Mouse (Mus musculus) forelimb bud, embryonic 11.5 days (tissue): Measurements from ENCODE around the gene St6galnac5.
A peak's percentile ranks its signal among the peaks of the same experiment; 100 is the strongest.

ENCODE experiments used
- DNase-seq: peaks from one replicate; pipeline ENCODE4 v3.0.0-alpha.2; 2012; ENCODE audit warnings: low read depth, low spot score

The St6galnac5 gene

GRCm38 (mm10) chr3:152913625-152914024, 68.4 kb downstream of the St6galnac5 start:
- no peak for DNase-seq

- DNase-seq: no peak
These were observed 68.9 kb downstream of the St6galnac5 start for GRCm38 (mm10) chr3:152913150-152913549.

- no peak for DNase-seq
These were observed 69.6 kb downstream of the St6galnac5 start for GRCm38 (mm10) chr3:152912216-152913101.

- DNase-seq: no peak
These were observed 70.5 kb downstream of the St6galnac5 start for GRCm38 (mm10) chr3:152911578-152911977.

- no peak for DNase-seq
These were observed 74.4 kb downstream of the St6galnac5 start for GRCm38 (mm10) chr3:152907683-152908082.

- DNase-seq: no peak
These were observed 75.0 kb downstream of the St6galnac5 start for GRCm38 (mm10) chr3:152907087-152907486.

GRCm38 (mm10) chr3:152905800-152906199, 76.2 kb downstream of the St6galnac5 start:
- no peak for DNase-seq

- DNase-seq: no peak
These were observed 77.0 kb downstream of the St6galnac5 start for GRCm38 (mm10) chr3:152905026-152905425.

- DNase-seq: no peak
These were observed 83.1 kb downstream of the St6galnac5 start for GRCm38 (mm10) chr3:152898906-152899305.

GRCm38 (mm10) chr3:152897196-152897595, 84.8 kb downstream of the St6galnac5 start:
- DNase-seq: no peak

GRCm38 (mm10) chr3:152896111-152896510, 85.9 kb downstream of the St6galnac5 start:
- DNase-seq: no peak

- DNase-seq: no peak
These were observed 87.1 kb downstream of the St6galnac5 start for GRCm38 (mm10) chr3:152894935-152895334.

- no peak for DNase-seq
These were observed 93.9 kb downstream of the St6galnac5 start for GRCm38 (mm10) chr3:152888116-152888515.

- no peak for DNase-seq
These were observed 95.3 kb downstream of the St6galnac5 start for GRCm38 (mm10) chr3:152886749-152887148.

- no peak for DNase-seq
These were observed 98.5 kb downstream of the St6galnac5 start for GRCm38 (mm10) chr3:152883556-152883955.

GRCm38 (mm10) chr3:152881706-152882105, 100.3 kb downstream of the St6galnac5 start:
- DNase-seq: no peak

GRCm38 (mm10) chr3:152880121-152880835, 101.8 kb downstream of the St6galnac5 start:
- DNase-seq: peak; percentile 11

- DNase-seq: no peak
These were observed 106.2 kb downstream of the St6galnac5 start for GRCm38 (mm10) chr3:152875723-152876290.

- DNase-seq: no peak
These were observed 107.4 kb downstream of the St6galnac5 start for GRCm38 (mm10) chr3:152874431-152875355.

GRCm38 (mm10) chr3:152872596-152872995, 109.5 kb downstream of the St6galnac5 start:
- no peak for DNase-seq

GRCm38 (mm10) chr3:152872054-152872453, 110.0 kb downstream of the St6galnac5 start:
- no peak for DNase-seq
